Mouse (Mus musculus) brain, embryonic 18.5 days (tissue): Measurements from ENCODE around the gene Gdpd1.

Source experiments
- DNase-seq: peaks from one replicate; pipeline ENCODE4 v3.0.0-alpha.2; 2012; ENCODE audit warnings: low read depth, low spot score

Gene Gdpd1

DNA sequence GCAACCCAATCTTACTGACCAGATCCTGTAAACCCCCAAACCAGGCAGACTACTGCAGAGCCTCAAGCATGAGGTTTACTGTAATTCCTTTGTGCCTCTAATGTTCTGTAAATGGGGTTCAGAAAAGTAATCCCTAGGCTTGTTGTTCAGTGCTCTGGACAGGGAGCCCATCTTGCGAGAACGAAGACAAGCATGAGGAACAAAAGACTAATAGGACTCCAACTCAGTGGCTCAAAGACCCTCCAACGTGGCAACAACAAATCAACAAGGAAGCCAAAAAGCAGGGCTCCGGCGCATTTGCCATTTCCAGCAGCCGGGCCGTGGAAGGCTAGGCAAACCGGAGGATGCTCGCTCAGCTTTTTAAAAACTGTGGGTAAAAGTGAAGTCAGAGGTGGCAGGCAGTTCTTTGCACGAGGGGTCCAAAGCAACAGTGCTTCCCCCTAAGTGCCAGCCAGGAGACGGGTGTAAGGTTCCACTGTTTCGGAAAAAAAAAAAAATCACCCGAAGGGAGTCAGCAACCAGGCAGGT is 81.3 kb downstream of the Gdpd1 start:
- DNase-seq: no peak

- no peak for DNase-seq
Measured at GRCm38 (mm10) chr11:86991241-86991640, 82.6 kb downstream of the Gdpd1 start.

DNA sequence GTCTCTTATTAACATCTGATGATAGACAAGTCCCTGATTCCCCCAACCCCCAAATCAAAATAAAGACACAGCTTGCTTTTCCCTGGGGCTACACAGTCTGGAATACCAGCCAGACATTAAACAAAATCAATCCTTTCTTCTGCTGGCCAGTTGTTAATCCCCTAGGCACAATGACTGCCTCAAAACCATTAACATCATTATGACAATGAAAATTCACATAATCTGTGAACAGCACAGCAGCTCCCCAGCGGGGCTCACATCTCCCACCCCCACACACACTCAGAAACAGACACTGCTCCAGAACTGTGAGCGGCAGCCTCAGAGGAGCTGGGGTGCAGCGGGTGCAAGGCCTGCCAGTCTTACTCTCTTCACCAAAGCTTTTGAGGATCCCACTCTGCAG is 83.6 kb downstream of the Gdpd1 start:
- DNase-seq: no peak

GRCm38 (mm10) chr11:86984990-86985389 is 88.9 kb downstream of the Gdpd1 start:
- DNase-seq: no peak
